ENCODE assay signal across 8 mouse cellular contexts in genomic region chr9:20794108-20794806, GRCm38 (mm10). TPM values are rescaled to one million over a fixed set of nuclear protein-coding genes. Genes with fewer than 3 reads are reported as not detected.
DNase-seq lines count a peak whose midpoint lies in the region; ATAC-seq and TF ChIP-seq lines count a peak whose summit lies in the region.

No protein-coding gene starts in this region.

- peak overlapping the region; percentile 71 for H3K27ac ChIP-seq in gastrocnemius, adult 2 months
- H3K27ac ChIP-seq in hindbrain, embryonic 14.5 days: peak overlapping the region; percentile 82

- no peaks in the 10 kb centered on the region for H3K27me3 ChIP-seq in hindbrain, embryonic 14.5 days (ENCODE audit: control insufficient read depth, insufficient read depth, low read length)

- 43% methylated on average over 7 of the region's 7 CpGs for WGBS in hindbrain, embryonic 14.5 days

- TF ChIP-seq CTCF in gastrocnemius, adult 2 months (IDR thresholded peaks at IDR 0.05): no peak

- intact Hi-C loops in gastrocnemius, adult 2 months (cut with DNase I): no loop called here

- H3K4me1 ChIP-seq in hindbrain, embryonic 14.5 days (replicated peaks; ENCODE audit: control insufficient read depth, insufficient read depth, low read length): no peaks in the 10 kb centered on the region

- ATAC-seq in hindbrain, embryonic 14.5 days (ENCODE audit: low FRiP score): peak; percentile 92

- no peak overlapping the region for H3K9ac ChIP-seq in hindbrain, embryonic 14.5 days

- no peaks in the 10 kb centered on the region for H3K36me3 ChIP-seq in hindbrain, embryonic 14.5 days (replicated peaks; ENCODE audit: control insufficient read depth, insufficient read depth)

- no peaks in the 10 kb centered on the region for H3K9me3 ChIP-seq in hindbrain, embryonic 14.5 days (ENCODE audit: control insufficient read depth, low read length)

- H3K4me3 ChIP-seq in gastrocnemius, adult 2 months: no peak overlapping the region
- no peak overlapping the region for H3K4me3 ChIP-seq in hindbrain, embryonic 14.5 days (replicated peaks; ENCODE audit: low read length)

- DNase-seq in NIH3T3 (ENCODE audit: low read depth): peak; percentile 64
- DNase-seq in cerebellum, adult 18-20 months: peak; percentile 13 to 32
- DNase-seq in gastrocnemius, adult 2 months: peak; percentile 60
- DNase-seq in hindbrain, embryonic 14.5 days (ENCODE audit: low spot score): peak; percentile 51
- DNase-seq in layer of hippocampus, adult 9-10 months (ENCODE audit: low spot score): peak; percentile 40
- DNase-seq in lung, postnatal 4 days: peak; percentile 36 to 69
- DNase-seq in testis, postnatal 10 days (ENCODE audit: low spot score): peak; percentile 62
- no peak for DNase-seq in thymus, postnatal 0 days (ENCODE audit: low spot score)

- no peak overlapping the region for H3K4me2 ChIP-seq in hindbrain, embryonic 14.5 days (replicated peaks)

RNA-seq across cellular contexts. Expression of gene Col5a3, which starts 20.6 kb away (rescaled TPM):
- total RNA-seq in gastrocnemius, adult 2 months (2021): 10 to 100 TPM; 12.8 to 22.5 TPM
- 0.66 and 0.74 TPM in 2 replicates for polyA plus RNA-seq in hindbrain, embryonic 14.5 days (2014; fragmentation: Nextera tagmentation; extraction: Ambion mirVana)
- 1.8 and 1.9 TPM in 2 replicates for polyA plus RNA-seq in thymus, postnatal 0 days (2015; fragmentation: Nextera tagmentation; extraction: Ambion mirVana)

RNA-seq across cellular contexts. Expression of gene Rdh8, which starts 24.0 kb away (rescaled TPM):
- total RNA-seq in gastrocnemius, adult 2 months (2021): under 1 TPM in 1 of 2 experiments, not detected in 1; 0.56 TPM
- not detected in 2 replicates for polyA plus RNA-seq in hindbrain, embryonic 14.5 days (2014; fragmentation: Nextera tagmentation; extraction: Ambion mirVana)
- not detected in 2 replicates for polyA plus RNA-seq in thymus, postnatal 0 days (2015; fragmentation: Nextera tagmentation; extraction: Ambion mirVana)

RNA-seq across cellular contexts. Expression of gene Olfm2, which starts 48.1 kb away (rescaled TPM):
- total RNA-seq in gastrocnemius, adult 2 months (2021): under 1 TPM; 0.20 TPM
- polyA plus RNA-seq in hindbrain, embryonic 14.5 days (2014; fragmentation: Nextera tagmentation; extraction: Ambion mirVana): 185 and 207 TPM in 2 replicates
- 0.24 and 0.52 TPM in 2 replicates for polyA plus RNA-seq in thymus, postnatal 0 days (2015; fragmentation: Nextera tagmentation; extraction: Ambion mirVana)

Comparison
In these comparisons a context has a peak if more than half of its experiments do, and no peak if none do; other contexts are left out.
1. RNA of gene Olfm2, which starts 48.1 kb away (polyA plus RNA-seq): 185 to 207 TPM in hindbrain, embryonic 14.5 days; 0.24 to 0.52 TPM in thymus, postnatal 0 days; every median in the first group is over 100 times any median in the second.